Mouse (Mus musculus): Measurements from ENCODE around the gene 4930442H23Rik.

Gene 4930442H23Rik

DNA sequence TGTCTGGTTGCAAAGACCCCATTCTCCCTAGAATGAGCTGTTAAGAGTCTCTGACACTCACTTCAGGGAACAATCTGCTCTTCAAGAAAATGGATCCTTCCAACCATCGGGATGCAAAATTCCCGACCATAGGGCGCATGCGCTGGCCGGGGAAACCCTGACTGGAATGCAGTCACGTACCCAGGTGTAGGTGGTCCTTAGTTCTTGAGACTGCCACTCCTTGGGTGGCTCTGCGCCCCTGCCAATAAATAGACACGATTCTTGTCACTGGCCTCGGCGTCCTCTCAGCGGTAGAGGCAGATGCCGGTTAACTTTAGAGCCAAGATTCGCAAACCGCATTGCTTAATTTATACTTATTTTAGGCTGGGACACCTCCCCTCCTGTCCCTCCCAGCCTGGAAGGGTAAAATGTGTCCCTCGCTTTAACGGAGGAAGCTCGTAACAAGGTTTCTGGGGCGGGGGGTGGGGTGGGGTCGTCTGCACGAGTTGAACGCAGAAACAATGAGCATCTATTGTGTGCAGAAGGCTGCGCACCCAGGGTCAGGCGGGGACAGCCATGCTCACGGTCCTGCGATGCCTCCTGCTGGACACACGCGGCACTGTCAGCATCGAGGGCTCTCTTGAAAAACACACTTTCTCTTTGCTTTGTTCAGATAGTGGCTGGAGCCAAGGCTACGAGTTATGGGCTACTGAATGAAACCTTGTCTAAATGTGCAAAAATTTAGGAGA is 8.9 kb downstream of the 4930442H23Rik start:
- no peak for TF ChIP-seq GATA4 (IDR thresholded peaks at IDR 0.05; ENCODE audit: insufficient replicate concordance, low read length)

DNA sequence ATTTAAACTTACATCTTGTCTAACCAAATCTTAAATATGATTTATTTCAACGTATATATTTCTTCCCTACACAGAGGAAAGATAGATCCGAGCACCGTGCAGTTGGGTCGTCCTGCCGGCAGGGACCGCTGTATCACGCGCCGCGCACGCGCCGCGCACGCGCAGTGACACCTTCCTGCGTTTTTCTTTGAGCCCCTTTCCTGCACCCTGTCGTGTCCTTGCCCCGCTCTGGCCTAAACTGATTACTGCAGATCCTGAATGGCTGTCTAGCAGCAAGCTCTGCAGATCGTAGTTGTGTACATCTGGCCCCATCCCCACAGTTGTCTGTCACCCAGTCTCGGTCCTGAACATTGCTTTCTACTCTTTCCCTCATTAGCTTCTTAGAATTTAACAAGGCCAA is 10.5 kb downstream of the 4930442H23Rik start:
- TF ChIP-seq GATA4 (IDR thresholded peaks at IDR 0.05; ENCODE audit: insufficient replicate concordance, low read length): no peak

DNA sequence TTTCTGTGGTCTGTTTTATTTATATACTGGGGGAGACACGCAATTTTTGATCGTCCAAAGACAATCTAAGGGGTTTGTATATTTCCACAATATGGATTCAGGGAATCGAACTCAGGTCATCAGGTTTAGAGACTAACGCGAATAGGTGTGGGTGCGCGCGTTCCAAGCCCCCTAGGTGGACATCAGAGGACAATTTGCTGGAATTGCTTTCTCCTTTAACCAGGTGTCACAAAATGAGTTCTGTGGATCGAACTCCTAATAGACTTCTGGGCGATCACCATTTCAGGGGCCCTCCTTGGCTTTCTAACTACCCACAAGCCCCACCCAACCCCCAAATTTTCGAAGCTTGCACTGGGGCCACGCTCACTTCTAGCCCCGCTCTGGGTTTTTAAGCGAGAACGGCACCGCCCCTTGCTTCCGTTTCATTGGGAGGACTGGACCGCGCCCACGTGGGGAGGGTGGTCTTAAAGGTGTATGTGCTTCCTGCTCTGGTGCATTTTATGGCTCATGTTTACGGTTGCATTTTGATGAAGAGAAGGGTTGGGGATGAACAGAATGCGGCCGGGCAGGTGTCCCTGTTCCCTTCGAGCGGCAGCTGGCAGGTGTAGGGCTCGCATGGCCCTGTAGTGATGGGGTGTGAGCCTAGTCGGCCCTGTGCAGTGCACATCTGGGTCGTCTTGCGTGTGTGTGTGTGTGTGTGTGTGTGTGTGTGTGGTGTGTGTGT is 15.0 kb downstream of the 4930442H23Rik start:
- TF ChIP-seq GATA4 (IDR thresholded peaks at IDR 0.05; ENCODE audit: insufficient replicate concordance, low read length): no peak

DNA sequence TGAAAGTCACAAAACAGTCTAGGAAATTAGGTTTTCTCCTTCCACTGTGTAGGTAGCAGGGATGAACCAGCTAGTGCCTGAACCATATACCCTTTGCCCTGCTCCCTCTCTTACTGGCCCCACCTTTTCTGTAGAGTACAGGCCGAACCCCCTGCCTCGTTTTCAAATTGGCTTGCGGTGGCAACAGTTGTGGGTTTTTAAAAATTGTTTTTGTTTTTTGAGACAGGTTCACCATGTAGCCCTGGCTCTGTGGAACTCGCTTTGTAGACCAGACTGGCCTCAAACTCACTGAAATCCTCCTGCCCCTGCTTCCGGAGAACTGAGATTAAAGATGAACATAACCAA is 15.6 kb downstream of the 4930442H23Rik start:
- no peak for TF ChIP-seq GATA4 (IDR thresholded peaks at IDR 0.05; ENCODE audit: insufficient replicate concordance, low read length)

DNA sequence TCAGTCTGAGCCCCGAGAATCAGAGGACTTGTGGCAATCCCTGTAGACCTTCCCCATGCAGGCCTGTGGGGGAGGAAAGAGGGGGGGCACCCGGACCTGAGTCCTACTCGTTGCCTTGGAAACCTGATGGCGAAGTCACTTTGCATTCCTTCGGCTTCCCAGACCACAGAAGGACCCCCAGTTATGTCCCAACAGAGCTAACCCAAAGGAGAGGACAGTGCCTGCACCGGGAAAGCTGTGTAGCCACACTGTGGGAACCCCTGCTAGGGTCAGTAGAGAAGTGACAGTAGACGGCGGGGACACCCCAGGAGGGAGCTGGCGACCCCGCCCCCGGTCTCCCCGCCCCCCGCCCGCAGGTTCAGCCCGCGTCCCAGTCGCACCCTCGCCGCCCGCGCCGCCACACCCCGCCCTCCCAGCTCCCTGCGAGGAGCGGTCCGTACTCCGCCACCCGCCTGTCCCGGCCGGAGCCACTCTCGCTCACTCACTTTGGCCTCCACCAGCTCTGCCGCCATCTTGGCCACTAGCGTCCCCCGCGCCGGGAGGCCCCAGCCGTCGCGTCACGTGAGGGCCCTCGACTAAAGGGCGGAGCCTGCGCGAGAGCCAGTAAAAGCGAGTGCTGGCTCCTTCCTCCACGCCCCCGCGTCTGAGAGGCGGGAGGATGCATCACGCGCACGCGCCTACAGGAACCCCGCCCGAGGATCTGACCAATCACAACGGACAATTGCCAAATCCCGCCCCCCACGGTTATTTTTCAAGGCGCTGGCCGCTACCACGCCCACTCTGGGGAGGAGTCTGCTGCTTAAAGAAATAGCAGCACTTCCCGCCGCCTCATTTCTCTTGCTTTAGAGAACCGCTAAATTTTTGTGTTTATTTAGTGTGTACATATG is 16.2 kb downstream of the 4930442H23Rik start, which contains the start of gene Pias4:
Pias4 (minus strand) TSS at position 724 of the 887 bp plus-strand sequence.
- TF ChIP-seq GATA4 (IDR thresholded peaks at IDR 0.05; ENCODE audit: insufficient replicate concordance, low read length): peak; percentile 25; the same call in 1 of the 2 replicates

DNA sequence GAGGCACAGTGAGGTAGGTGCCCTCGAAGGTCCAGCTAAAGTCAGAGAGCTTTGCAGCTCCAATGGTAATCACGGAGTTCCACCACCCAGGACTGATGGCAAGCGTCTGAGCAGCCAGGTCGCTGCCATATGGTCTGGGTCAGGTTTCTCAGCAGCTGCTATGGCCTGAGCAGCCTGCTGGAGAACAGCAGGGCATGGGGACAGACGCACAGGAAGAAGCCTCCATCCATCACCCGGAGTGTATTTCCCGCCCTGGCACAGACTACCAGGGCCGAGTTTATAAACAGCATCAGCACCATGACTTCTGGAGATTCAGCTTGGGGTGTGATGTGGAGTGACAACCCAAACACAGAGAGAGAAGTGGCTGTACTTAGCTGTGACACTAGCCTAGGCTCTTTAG is 18.5 kb downstream of the 4930442H23Rik start:
- TF ChIP-seq GATA4 (IDR thresholded peaks at IDR 0.05; ENCODE audit: insufficient replicate concordance, low read length): no peak

DNA sequence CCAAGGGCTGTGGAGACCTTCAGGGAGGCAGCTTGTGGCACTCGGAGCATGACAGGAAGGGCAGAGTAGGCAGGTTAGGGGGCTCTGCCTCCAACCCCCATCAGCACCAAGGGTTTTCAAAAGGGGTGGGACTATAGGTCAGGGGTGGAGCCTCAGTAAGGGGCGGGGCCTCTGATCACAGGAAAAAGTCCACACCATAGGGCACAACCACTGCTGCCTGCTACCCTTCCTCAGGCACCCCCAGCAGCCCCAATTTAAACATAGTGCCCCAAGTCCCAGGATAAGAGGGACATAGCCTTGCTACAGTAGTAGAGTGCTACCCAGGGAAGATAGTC is 21.4 kb downstream of the 4930442H23Rik start:
- no peak for TF ChIP-seq GATA4 (IDR thresholded peaks at IDR 0.05; ENCODE audit: insufficient replicate concordance, low read length)

DNA sequence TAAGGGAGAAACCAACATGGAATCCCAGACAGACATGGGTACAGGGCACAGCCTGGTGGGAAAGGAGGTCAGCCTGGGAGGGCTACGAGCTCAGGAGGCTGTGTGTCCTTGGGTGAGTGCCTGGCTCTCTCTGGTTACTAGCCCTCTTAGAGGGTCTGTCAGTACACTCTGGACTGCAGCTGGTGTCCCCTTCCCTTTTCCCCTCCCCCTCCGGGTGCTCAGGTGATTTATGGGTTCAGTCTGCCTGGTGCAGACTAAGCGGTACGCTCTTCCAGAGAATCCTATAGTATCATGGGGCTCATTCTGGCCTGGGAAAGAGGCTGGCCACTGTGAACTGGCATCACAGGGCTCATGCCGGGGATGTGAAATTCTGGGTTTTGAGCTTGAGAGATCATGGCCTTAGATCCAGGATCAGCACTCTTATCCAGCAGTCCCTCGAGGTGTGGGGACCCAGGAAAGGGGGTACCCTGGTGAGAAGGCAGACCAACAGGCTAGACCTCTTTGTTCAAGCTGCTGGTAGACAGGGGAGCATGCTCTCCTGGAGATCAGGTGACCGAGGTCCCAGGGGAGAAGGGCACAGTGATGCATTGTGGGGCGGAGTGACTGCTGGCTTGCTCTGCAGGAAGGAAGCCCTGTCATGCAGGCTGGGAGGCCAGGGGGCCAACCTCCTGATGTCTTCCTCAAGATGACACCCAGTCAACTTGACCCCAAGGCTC is 21.9 kb downstream of the 4930442H23Rik start:
- no peak for TF ChIP-seq GATA4 (IDR thresholded peaks at IDR 0.05; ENCODE audit: insufficient replicate concordance, low read length)

DNA sequence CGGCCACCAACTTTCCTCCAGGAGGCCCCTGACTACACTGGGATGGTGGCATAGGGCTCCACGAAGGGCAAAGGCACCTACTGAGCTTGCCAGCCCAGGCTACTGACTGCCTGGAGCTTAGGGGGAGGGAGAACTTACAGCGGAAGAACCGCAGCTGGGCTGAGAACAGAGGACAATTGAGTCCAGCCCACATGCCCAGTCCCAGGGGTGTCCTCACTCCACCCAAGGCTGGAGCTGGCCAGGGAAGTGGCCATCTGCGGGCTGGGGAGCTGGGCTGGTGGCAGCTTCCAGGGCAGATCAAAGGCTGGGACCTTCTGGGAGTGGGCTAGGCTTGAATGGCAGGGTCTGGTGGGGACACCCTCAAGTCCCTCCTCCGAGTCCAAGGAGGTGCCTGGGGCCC is 28.9 kb downstream of the 4930442H23Rik start:
- no peak for TF ChIP-seq GATA4 (IDR thresholded peaks at IDR 0.05; ENCODE audit: insufficient replicate concordance, low read length)

DNA sequence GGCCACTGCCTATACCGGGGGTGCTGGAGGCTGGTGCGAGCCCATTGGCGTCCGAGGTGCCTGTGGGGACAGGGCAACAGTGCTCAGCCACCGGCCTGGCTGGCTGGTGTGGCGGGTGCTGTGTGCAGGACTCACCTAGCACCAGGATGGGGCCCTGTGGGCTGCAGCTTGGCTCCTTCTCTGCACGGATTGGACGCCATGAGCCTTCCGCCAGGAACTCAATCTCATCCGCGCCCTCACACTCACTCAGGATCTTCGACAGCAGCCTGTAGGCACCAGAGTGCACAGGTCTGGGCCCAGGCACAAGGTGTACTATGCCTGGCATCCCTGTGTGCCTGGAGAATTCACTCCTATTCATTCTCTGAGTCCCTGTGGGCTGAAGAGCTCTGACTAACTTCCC is 29.3 kb downstream of the 4930442H23Rik start:
- TF ChIP-seq GATA4 (IDR thresholded peaks at IDR 0.05; ENCODE audit: insufficient replicate concordance, low read length): no peak

DNA sequence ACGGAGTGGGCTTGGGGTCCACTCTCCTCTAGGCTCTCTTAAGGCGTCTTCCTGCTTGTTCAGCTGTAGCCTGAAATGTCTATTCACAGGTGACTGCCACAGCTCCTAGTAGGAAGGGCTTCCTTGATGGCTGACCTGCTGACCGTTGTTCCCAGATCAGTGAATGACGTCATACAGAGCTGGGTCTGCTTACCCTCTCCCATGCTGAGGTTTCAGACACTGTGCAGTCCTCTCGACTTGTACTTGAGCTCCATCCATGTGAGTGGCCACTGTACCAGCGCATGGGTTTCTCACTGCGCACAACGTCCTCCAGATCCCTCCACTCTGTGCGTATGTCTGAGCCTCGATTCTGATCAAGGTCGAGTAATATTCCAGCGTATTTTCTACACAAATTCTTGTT is 31.0 kb downstream of the 4930442H23Rik start:
- TF ChIP-seq GATA4 (IDR thresholded peaks at IDR 0.05; ENCODE audit: insufficient replicate concordance, low read length): no peak

DNA sequence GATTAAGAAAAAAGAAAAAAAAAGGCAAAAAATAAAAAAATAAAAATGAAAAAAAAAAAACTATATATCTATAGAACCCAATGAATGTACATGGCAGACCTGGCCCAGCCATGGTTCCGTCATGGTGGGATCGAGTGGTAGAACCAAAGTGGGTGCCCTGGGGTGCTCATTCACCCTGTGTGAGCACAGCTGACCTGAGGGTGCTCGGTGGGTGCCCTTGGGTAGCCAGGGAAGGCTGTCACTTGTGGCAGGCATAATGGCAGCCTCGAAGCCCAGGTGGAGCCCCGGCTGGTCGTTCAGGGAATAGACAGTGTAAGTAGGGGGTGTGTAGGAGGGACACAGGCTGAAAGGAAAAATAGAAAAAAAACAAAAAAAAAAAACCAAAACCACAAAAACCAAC is 32.4 kb downstream of the 4930442H23Rik start:
- no peak for TF ChIP-seq GATA4 (IDR thresholded peaks at IDR 0.05; ENCODE audit: insufficient replicate concordance, low read length)

DNA sequence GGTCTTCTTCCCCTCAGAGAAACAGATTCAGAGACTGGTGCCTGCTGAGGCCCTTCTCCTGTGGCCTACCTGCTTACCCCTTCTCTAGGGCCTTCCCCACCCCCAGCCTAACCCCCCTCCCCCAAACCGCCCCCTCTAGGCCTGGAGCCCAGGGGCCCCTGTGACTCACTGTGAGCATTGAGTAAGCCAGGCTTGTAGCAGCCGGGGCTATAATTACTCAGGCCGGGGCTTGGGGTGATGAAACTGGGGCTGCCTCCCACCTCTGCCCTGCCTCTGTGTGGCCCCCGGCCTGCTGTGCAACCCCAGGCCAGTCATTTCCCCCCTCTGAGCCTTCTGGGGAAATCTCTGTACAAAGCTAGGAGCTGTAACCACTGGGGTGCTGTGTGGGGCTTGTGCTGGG is 37.4 kb downstream of the 4930442H23Rik start:
- TF ChIP-seq GATA4 (IDR thresholded peaks at IDR 0.05; ENCODE audit: insufficient replicate concordance, low read length): no peak

DNA sequence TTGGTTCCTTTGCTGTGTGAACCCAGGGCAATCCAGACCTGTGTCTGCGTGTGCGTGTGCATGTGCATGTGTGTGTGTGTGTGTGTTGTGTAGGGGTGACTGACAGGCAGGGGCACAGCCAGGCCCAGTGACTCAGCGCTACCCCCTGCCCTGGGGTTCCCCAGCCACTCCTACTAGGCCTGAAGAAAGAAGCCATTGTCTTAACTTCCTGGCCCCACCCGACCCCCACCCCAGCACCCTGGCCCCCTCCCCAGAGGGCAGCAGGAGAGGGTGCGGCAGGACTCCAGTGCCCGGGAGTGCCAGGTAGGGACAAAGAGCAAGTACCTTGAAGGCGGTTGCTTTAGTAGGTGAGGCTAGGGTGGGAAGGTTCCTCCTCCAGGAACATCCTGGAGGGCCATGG is 37.9 kb downstream of the 4930442H23Rik start:
- TF ChIP-seq GATA4 (IDR thresholded peaks at IDR 0.05; ENCODE audit: insufficient replicate concordance, low read length): no peak

DNA sequence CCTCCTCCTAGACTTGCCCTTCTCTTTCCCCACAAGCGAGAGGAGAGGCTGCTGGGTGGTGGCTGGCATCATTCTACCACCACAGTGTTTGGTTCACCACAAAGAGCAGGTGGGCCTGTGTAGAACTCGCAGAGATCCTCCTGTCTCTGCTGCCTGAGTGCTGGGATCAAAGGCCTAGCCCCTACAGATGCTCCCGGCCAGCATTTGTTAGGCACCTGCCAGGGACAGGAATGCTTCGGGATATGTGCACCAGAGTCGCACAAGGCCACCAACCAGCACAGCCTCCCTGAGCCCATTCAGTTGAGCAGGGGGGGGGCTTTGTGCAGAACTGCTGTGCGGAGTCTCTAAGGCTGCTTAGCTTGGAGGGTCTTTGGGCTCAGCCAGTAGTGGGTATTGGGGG is 38.3 kb downstream of the 4930442H23Rik start:
- TF ChIP-seq GATA4 (IDR thresholded peaks at IDR 0.05; ENCODE audit: insufficient replicate concordance, low read length): no peak

Measured in liver, adult (tissue).